Mouse (Mus musculus) heart, postnatal 14 days (tissue): Measurements from ENCODE around the gene Ociad2. TPM values are rescaled to one million over a fixed set of nuclear protein-coding genes. Genes with fewer than 3 reads are reported as not detected.
A peak's percentile ranks its signal among the peaks of the same experiment; 100 is the strongest.

ENCODE experiments used
- DNase-seq, 2 experiments: peaks; one replicate each; pipeline ENCODE4 v3.0.0; 2021 to 2022
- intact Hi-C: fragments of 180-260 bp; cut with DNase I; formaldehyde crosslinking; loops from one replicate; pipeline ENCODE4 v1.15.1; 2025
- long read RNA-seq, 2 experiments: library from polyadenylated mRNA; stranded (forward); transcript quantifications; one replicate each; pipeline ENCODE4 v2.0.0; 2021
- total RNA-seq, 2 experiments: library from RNA; stranded (reverse); gene quantifications; 2 replicates each; pipeline ENCODE4 v1.2.3; 2021

Gene Ociad2
- 1 to 10 TPM; 6.7 to 8.6 TPM for total RNA-seq
- long read RNA-seq, experiment 1, transcript Ociad2-201 (7 exons, 2,554 nt): major isoform, 14 of 15 reads
- long read RNA-seq, experiment 1, partial matches to known transcripts: 0 of 15 reads
- long read RNA-seq, experiment 1, other reads (novel, unspliced or antisense): 0 of 15 reads
- long read RNA-seq, experiment 2, transcript Ociad2-201 (7 exons, 2,554 nt): major isoform, 20 of 22 reads
- long read RNA-seq, experiment 2, partial matches to known transcripts: 2 of 22 reads
- long read RNA-seq, experiment 2, other reads (novel, unspliced or antisense): 0 of 22 reads

GRCm38 (mm10) chr5:73340723-73341235, at the start of gene Ociad2:
Gene Ociad2 (minus strand): TSS chr5:73341028.
- intact Hi-C loops: no loop called here
- DNase-seq: no peak

- intact Hi-C loops: loop anchor here (5.0 kb wide), 2 partner anchors 126 to 266 kb away; partner anchors contain the start of gene Fryl
- DNase-seq: no peak
These were observed 42.8 kb upstream of the Ociad2 start for GRCm38 (mm10) chr5:73383647-73383970.

GRCm38 (mm10) chr5:73382737-73383646, 42.2 kb upstream of the Ociad2 start:
- intact Hi-C loops: loop anchor here (1.0 to 5.0 kb wide), 4 partner anchors 126 to 397 kb away; partner anchors contain the start of gene Fryl
- peak; percentile 78 to 85 for DNase-seq

- DNase-seq: no peak
- intact Hi-C loops: loop anchor here (1.0 to 5.0 kb wide), 4 partner anchors 125 to 396 kb away; partner anchors contain the start of gene Fryl
These were observed 41.2 kb upstream of the Ociad2 start for GRCm38 (mm10) chr5:73381976-73382540.

GRCm38 (mm10) chr5:73381510-73381909, 40.7 kb upstream of the Ociad2 start:
- intact Hi-C loops: loop anchor here (5.0 kb wide), 2 partner anchors 124 to 264 kb away; partner anchors contain the start of gene Fryl

GRCm38 (mm10) chr5:73380829-73381228, 40.0 kb upstream of the Ociad2 start:
- intact Hi-C loops: loop anchor here (5.0 kb wide), 2 partner anchors 124 to 264 kb away; partner anchors contain the start of gene Fryl
- peak in 1 of 2 experiments; percentile 5 for DNase-seq

More at GRCm38 (mm10) chr5:73381510-73381909, 40.7 kb upstream of the Ociad2 start:
- no peak for DNase-seq

GRCm38 (mm10) chr5:73379908-73380307, 39.1 kb upstream of the Ociad2 start:
- peak; percentile 86 to 92 for DNase-seq

GRCm38 (mm10) chr5:73376491-73376890, 35.7 kb upstream of the Ociad2 start:
- no peak for DNase-seq
- intact Hi-C loops: no loop called here

More at GRCm38 (mm10) chr5:73379908-73380307, 39.1 kb upstream of the Ociad2 start:
- intact Hi-C loops: loop anchor here (5.0 kb wide), 2 partner anchors 123 to 263 kb away; partner anchors contain the start of gene Fryl

GRCm38 (mm10) chr5:73376041-73376440, 35.2 kb upstream of the Ociad2 start:
- DNase-seq: no peak
- intact Hi-C loops: no loop called here

- no peak for DNase-seq
- intact Hi-C loops: no loop called here
These were observed 32.4 kb upstream of the Ociad2 start for GRCm38 (mm10) chr5:73373184-73373583.

GRCm38 (mm10) chr5:73372601-73373000, 31.8 kb upstream of the Ociad2 start:
- DNase-seq: no peak
- intact Hi-C loops: no loop called here

- DNase-seq: no peak
- intact Hi-C loops: no loop called here
These were observed 28.9 kb upstream of the Ociad2 start for GRCm38 (mm10) chr5:73369731-73370130.

GRCm38 (mm10) chr5:73368845-73369447, 28.1 kb upstream of the Ociad2 start:
- intact Hi-C loops: no loop called here
- DNase-seq: no peak

- intact Hi-C loops: no loop called here
- DNase-seq: no peak
These were observed 27.1 kb upstream of the Ociad2 start for GRCm38 (mm10) chr5:73367906-73368305.

GRCm38 (mm10) chr5:73364107-73364864, 23.5 kb upstream of the Ociad2 start:
- no peak for DNase-seq
- intact Hi-C loops: no loop called here

- intact Hi-C loops: no loop called here
These were observed 22.0 kb upstream of the Ociad2 start for GRCm38 (mm10) chr5:73362791-73363190.

GRCm38 (mm10) chr5:73362338-73362737, 21.5 kb upstream of the Ociad2 start:
- DNase-seq: no peak
- intact Hi-C loops: no loop called here

More at GRCm38 (mm10) chr5:73362791-73363190, 22.0 kb upstream of the Ociad2 start:
- no peak for DNase-seq

- DNase-seq: no peak
- intact Hi-C loops: no loop called here
These were observed 19.4 kb upstream of the Ociad2 start for GRCm38 (mm10) chr5:73360240-73360639.

GRCm38 (mm10) chr5:73359752-73360141, 18.9 kb upstream of the Ociad2 start:
- intact Hi-C loops: no loop called here
- no peak for DNase-seq
